Mouse (Mus musculus): ENCODE data around the gene Nlrc5. TPM values are rescaled to one million over a fixed set of nuclear protein-coding genes. Genes with fewer than 3 reads are reported as not detected.
"Not testable (repeated sequence)": the region's sequence is repeated elsewhere in the genome, so short reads cannot be mapped to it uniquely, and the experiment has no call there.

Nlrc5 gene
- polyA plus RNA-seq, 1 experiment from 2014 or later = 0.28 TPM

- Histone ChIP-seq H3K9me3 (no peaks in the 10 kb centered on the region), H3K9ac (no peak overlapping the region), H3K4me3 (no peak overlapping the region), H3K36me3 (peaks cover 29% of the 10 kb centered on the region), H3K27me3 (no peaks in the 10 kb centered on the region), H3K4me2 (replicated peaks) (no peak overlapping the region), H3K27ac (no peak overlapping the region), H3K4me1 (no peaks in the 10 kb centered on the region)
- WGBS = 65% methylated on average over 11 of the region's 11 CpGs
- ATAC-seq (ENCODE audit: insufficient number of reproducible peaks, insufficient read depth, low FRiP score, low TSS enrichment) = no peak
These were observed 37.0 kb upstream of the Nlrc5 start for GRCm38 (mm10) chr8:94396964-94397657.

GRCm38 (mm10) chr8:94398587-94398986 is 35.6 kb upstream of the Nlrc5 start:
- no peaks in the 10 kb centered on the region for H3K9me3 ChIP-seq
- no peaks in the 10 kb centered on the region for H3K4me1 ChIP-seq
- no peak for ATAC-seq (ENCODE audit: insufficient number of reproducible peaks, insufficient read depth, low FRiP score, low TSS enrichment)
- H3K9ac ChIP-seq = no peak overlapping the region
- no peak overlapping the region for H3K27ac ChIP-seq
- no peak overlapping the region for H3K4me3 ChIP-seq
- peaks cover 20% of the 10 kb centered on the region for H3K36me3 ChIP-seq
- H3K4me2 ChIP-seq (replicated peaks) = no peak overlapping the region
- no peaks in the 10 kb centered on the region for H3K27me3 ChIP-seq
- WGBS = 80% methylated on average over 6 of the region's 6 CpGs

GRCm38 (mm10) chr8:94399361-94399953 is 34.7 kb upstream of the Nlrc5 start:
- Histone ChIP-seq H3K9me3 (no peaks in the 10 kb centered on the region), H3K36me3 (peaks cover 14% of the 10 kb centered on the region), H3K9ac (no peak overlapping the region), H3K4me2 (replicated peaks) (no peak overlapping the region), H3K4me1 (no peaks in the 10 kb centered on the region), H3K27ac (no peak overlapping the region), H3K27me3 (no peaks in the 10 kb centered on the region), H3K4me3 (no peak overlapping the region)
- ATAC-seq (ENCODE audit: insufficient number of reproducible peaks, insufficient read depth, low FRiP score, low TSS enrichment) = no peak
- 81% methylated on average over 3 of the region's 3 CpGs for WGBS

- H3K27me3 ChIP-seq; H3K4me1 ChIP-seq; H3K27ac ChIP-seq; H3K4me2 ChIP-seq (replicated peaks); H3K9ac ChIP-seq; H3K4me3 ChIP-seq; ATAC-seq (ENCODE audit: insufficient number of reproducible peaks, insufficient read depth, low FRiP score, low TSS enrichment); H3K9me3 ChIP-seq; H3K36me3 ChIP-seq: not testable (repeated sequence)
- 69% methylated on average over 2 of the region's 2 CpGs for WGBS
These were observed 34.2 kb upstream of the Nlrc5 start for GRCm38 (mm10) chr8:94399957-94400356.

- Histone ChIP-seq H3K4me1 (no peaks in the 10 kb centered on the region), H3K27me3 (no peaks in the 10 kb centered on the region), H3K36me3 (no peaks in the 10 kb centered on the region), H3K27ac (no peak overlapping the region), H3K9me3 (no peaks in the 10 kb centered on the region), H3K4me2 (replicated peaks) (no peak overlapping the region), H3K4me3 (no peak overlapping the region), H3K9ac (no peak overlapping the region)
- ATAC-seq (ENCODE audit: insufficient number of reproducible peaks, insufficient read depth, low FRiP score, low TSS enrichment) = no peak
- WGBS = 63% methylated on average over 8 of the region's 8 CpGs
These were observed 25.6 kb upstream of the Nlrc5 start for GRCm38 (mm10) chr8:94408443-94409080.

GRCm38 (mm10) chr8:94409523-94409922 is 24.6 kb upstream of the Nlrc5 start:
- no peak overlapping the region for H3K4me2 ChIP-seq (replicated peaks)
- WGBS = 86% methylated on average over 7 of the region's 7 CpGs
- no peak for ATAC-seq (ENCODE audit: insufficient number of reproducible peaks, insufficient read depth, low FRiP score, low TSS enrichment)

GRCm38 (mm10) chr8:94412518-94412917 is 21.6 kb upstream of the Nlrc5 start:
- H3K27ac ChIP-seq = no peak overlapping the region
- H3K9ac ChIP-seq = no peak overlapping the region
- H3K4me3 ChIP-seq = no peak overlapping the region
- WGBS = 85% methylated on average over 6 of the region's 6 CpGs
- no peaks in the 10 kb centered on the region for H3K4me1 ChIP-seq
- no peaks in the 10 kb centered on the region for H3K36me3 ChIP-seq
- ATAC-seq (ENCODE audit: insufficient number of reproducible peaks, insufficient read depth, low FRiP score, low TSS enrichment) = no peak
- no peaks in the 10 kb centered on the region for H3K27me3 ChIP-seq
- H3K4me2 ChIP-seq (replicated peaks) = no peak overlapping the region
- no peaks in the 10 kb centered on the region for H3K9me3 ChIP-seq

More at GRCm38 (mm10) chr8:94409523-94409922, 24.6 kb upstream of the Nlrc5 start:
- Histone ChIP-seq H3K27ac (no peak overlapping the region), H3K36me3 (no peaks in the 10 kb centered on the region), H3K4me1 (no peaks in the 10 kb centered on the region), H3K9ac (no peak overlapping the region), H3K4me3 (no peak overlapping the region), H3K9me3 (no peaks in the 10 kb centered on the region), H3K27me3 (no peaks in the 10 kb centered on the region)

- Histone ChIP-seq H3K9ac (no peak overlapping the region), H3K27ac (no peak overlapping the region), H3K4me1 (no peaks in the 10 kb centered on the region), H3K4me2 (replicated peaks) (no peak overlapping the region), H3K36me3 (no peaks in the 10 kb centered on the region), H3K27me3 (no peaks in the 10 kb centered on the region), H3K9me3 (no peaks in the 10 kb centered on the region), H3K4me3 (no peak overlapping the region)
- ATAC-seq (ENCODE audit: insufficient number of reproducible peaks, insufficient read depth, low FRiP score, low TSS enrichment) = no peak
- WGBS = 88% methylated on average over 6 of the region's 6 CpGs
These were observed 20.6 kb upstream of the Nlrc5 start for GRCm38 (mm10) chr8:94413509-94413908.

- Histone ChIP-seq H3K4me3 (no peak overlapping the region), H3K27me3 (no peaks in the 10 kb centered on the region), H3K4me1 (no peaks in the 10 kb centered on the region), H3K9ac (no peak overlapping the region), H3K27ac (no peak overlapping the region), H3K9me3 (no peaks in the 10 kb centered on the region), H3K36me3 (no peaks in the 10 kb centered on the region), H3K4me2 (replicated peaks) (no peak overlapping the region)
- 59% methylated on average over 2 of the region's 2 CpGs for whole genome bisulfite sequencing
- ATAC-seq (ENCODE audit: insufficient number of reproducible peaks, insufficient read depth, low FRiP score, low TSS enrichment) = no peak
These were observed 18.9 kb upstream of the Nlrc5 start for GRCm38 (mm10) chr8:94415218-94415617.

- H3K27ac ChIP-seq = no peak overlapping the region
- no peaks in the 10 kb centered on the region for H3K27me3 ChIP-seq
- no peak overlapping the region for H3K9ac ChIP-seq
- ATAC-seq (ENCODE audit: insufficient number of reproducible peaks, insufficient read depth, low FRiP score, low TSS enrichment) = no peak
- 64% methylated on average over 9 of the region's 9 CpGs for WGBS
- no peak overlapping the region for H3K4me3 ChIP-seq
- H3K4me1 ChIP-seq = no peaks in the 10 kb centered on the region
- H3K36me3 ChIP-seq = no peaks in the 10 kb centered on the region
- H3K4me2 ChIP-seq (replicated peaks) = no peak overlapping the region
- no peaks in the 10 kb centered on the region for H3K9me3 ChIP-seq
These were observed 16.1 kb upstream of the Nlrc5 start for GRCm38 (mm10) chr8:94418017-94418416.

- H3K27me3 ChIP-seq = no peaks in the 10 kb centered on the region
- H3K4me2 ChIP-seq (replicated peaks) = no peak overlapping the region
- H3K27ac ChIP-seq = no peak overlapping the region
- no peak overlapping the region for H3K4me3 ChIP-seq
- no peaks in the 10 kb centered on the region for H3K36me3 ChIP-seq
- no peak for ATAC-seq (ENCODE audit: insufficient number of reproducible peaks, insufficient read depth, low FRiP score, low TSS enrichment)
- no peaks in the 10 kb centered on the region for H3K9me3 ChIP-seq
- no peaks in the 10 kb centered on the region for H3K4me1 ChIP-seq
- WGBS = 90% methylated on average over 4 of the region's 4 CpGs
- no peak overlapping the region for H3K9ac ChIP-seq
These were observed 11.9 kb upstream of the Nlrc5 start for GRCm38 (mm10) chr8:94422270-94422669.

- Histone ChIP-seq H3K4me1 (no peaks in the 10 kb centered on the region), H3K9me3 (no peaks in the 10 kb centered on the region), H3K36me3 (no peaks in the 10 kb centered on the region), H3K4me3 (no peak overlapping the region), H3K4me2 (replicated peaks) (no peak overlapping the region), H3K27ac (no peak overlapping the region), H3K9ac (no peak overlapping the region), H3K27me3 (no peaks in the 10 kb centered on the region)
- no peak for ATAC-seq (ENCODE audit: insufficient number of reproducible peaks, insufficient read depth, low FRiP score, low TSS enrichment)
- WGBS = 78% methylated on average over 10 of the region's 10 CpGs
These were observed 6.2 kb upstream of the Nlrc5 start for GRCm38 (mm10) chr8:94427953-94428352.

Measured in embryonic facial prominence, embryonic 12.5 days (tissue).